Mouse (Mus musculus): ENCODE results near the gene Wnt1.

GRCm38 (mm10) chr15:98812741-98813424 lies 23.2 kb downstream of the Wnt1 start:
- no peak for TF ChIP-seq GATA1 (IDR thresholded peaks at IDR 0.05; ENCODE audit: low read length)
- no peak for TF ChIP-seq TAL1 (IDR thresholded peaks at IDR 0.05; ENCODE audit: low read length)

All from erythroblast, embryonic 14.5 days (primary cell).